Mouse (Mus musculus): ENCODE results near the gene Pmfbp1.
A peak's percentile ranks its signal among the peaks of the same experiment; 100 is the strongest.

Pmfbp1 gene

DNA sequence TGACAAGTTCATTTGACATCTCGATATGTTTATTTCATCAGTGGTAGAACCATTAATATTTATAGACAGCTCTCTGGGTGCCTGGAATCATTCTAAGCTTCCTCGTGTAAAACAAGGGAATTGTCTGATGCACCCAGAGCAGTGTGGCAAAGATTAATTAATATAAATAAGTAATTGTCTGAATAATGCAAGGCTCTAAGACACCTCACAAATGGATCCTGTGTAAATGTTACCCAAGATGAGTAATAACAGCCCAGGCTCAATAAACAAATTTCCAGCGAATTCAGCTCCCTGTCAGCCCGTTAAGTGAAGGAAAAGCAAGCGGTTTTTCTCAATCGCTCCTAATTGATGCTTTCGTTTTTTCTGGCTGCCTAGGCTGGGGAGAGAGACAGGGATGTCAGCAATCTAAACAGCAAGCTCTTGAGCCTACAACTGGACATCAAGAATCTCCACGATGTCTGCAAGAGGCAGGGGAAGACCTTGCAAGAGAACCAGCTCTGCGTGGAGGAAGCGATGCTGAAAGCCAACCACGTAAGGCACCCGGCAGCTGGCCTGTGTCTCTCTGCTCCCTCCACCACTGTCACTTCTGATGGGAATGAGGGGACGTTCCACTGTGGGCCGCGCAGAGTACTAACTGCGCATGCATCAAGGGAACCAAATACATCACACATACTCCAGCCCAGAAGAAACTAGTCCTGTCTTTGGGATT lies 5.3 kb downstream of the Pmfbp1 start:
- DNase-seq (ENCODE audit: low read depth): no peak

DNA sequence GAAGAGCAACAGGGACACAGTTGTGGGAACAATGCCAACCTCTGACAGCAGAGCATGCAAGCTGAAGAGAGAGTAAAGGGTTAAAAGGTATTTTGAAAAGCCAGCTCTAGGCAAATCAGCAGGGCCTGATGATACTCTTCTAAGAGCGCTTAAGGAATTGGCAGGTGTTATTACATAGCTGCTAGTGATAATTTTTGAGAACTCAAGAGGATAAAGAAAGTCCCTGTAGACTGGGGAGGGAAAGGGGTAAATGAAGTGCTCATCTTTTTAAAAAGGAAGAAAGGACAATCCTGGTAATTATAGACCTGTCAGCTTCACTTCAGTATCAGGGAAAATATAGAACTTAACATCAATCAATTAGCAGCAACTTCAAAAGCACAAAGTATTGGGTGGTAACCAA lies 9.7 kb downstream of the Pmfbp1 start:
- DNase-seq (ENCODE audit: low read depth): no peak

DNA sequence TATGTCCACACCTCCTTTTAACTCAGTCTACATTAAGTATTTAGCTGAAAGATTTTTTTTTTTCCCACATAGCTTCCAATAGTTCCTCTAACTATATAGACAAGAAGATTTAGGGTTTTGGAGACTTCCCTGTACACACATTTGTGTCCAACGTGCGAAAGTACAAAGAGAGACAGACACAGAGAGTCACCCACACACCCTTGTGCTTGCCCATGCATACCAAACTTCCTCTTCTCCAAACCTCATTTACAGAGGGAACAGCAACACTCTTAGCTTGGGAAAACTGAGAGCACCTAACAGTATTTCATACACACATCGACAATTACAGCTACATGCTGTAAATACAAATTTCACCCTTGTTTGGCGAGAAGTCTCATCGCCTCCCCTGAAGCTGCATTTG lies 11.7 kb downstream of the Pmfbp1 start:
- no peak for DNase-seq (ENCODE audit: low read depth)

DNA sequence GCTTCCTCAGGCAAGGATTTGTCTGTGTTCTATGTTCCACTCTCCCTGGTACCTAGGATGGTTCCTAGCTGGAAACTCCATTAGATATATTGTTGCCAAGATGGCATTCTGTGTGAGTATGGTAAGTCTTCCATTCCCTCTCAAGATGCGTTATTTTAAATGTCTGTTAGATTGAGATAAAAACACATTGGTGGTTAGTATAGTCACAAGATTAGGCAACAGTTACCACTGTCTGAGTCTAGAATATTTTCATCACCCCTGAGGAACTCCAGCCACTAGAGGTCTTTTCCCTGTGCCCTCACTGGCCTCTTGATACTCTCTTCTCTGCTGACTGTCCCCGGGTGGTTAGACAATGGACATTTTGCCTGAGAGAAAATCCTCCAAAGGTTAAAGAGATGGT lies 30.2 kb downstream of the Pmfbp1 start:
- no peak for DNase-seq (ENCODE audit: low read depth)

DNA sequence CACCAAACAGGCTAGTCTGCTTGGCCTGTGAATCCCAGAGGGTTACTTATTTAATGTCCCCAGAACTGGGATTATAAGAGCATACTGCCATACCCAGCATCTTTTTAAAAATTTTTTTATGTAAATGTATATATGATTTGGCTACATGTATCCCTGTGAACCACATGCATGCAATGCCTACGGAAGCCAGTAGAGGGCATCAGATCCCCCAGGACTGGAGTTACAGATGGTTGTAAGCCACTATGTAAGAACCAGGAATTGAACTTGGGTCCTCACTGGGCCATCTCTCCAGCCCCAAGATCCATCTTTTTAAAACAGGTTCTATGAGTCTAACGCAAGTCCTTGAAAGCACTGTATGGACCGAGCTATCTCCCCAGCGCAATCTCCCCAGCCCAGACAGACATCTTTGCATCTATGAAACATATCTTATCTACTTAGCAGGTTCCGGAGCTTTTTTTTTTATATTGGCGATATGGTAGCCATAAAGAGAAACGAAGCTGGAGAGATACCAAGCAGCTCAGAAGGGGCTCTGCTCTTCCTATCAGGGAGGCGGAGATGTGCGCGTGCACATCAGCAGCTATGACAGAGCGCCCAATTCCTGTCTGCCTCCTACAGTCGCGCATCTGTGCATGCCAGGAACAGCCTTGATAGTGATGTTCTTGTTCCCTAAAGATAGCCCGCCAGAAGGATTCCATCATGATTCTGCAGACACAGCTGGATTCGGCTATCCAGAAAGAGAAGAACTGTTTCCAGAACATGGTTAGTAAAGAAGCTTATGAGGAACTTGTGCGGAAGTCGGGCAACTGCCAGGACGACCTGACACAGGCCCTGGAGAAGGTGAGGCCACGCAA lies 41.5 kb downstream of the Pmfbp1 start:
- DNase-seq (ENCODE audit: low read depth): peak; percentile 47

DNA sequence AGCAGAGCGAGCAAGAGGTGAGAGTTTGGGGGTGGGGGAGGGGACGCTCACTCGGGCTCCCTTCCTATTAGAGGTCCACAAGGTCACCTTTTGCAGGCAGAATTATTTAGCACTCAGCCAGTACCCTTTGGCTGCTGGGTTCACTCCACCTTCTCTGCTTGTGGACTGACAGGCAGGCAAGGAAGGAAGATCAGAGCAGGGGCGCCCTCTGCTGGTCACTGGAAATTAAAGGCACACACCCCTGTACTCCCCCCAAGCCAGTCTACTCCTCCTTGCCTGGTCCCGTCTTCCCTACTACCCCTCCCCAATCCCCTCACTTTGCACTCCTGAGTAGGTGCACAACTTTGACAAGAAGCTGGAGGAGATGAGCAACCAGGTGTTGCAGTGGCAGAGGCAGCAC lies 42.9 kb downstream of the Pmfbp1 start:
- peak; percentile 59 for DNase-seq (ENCODE audit: low read depth)

DNA sequence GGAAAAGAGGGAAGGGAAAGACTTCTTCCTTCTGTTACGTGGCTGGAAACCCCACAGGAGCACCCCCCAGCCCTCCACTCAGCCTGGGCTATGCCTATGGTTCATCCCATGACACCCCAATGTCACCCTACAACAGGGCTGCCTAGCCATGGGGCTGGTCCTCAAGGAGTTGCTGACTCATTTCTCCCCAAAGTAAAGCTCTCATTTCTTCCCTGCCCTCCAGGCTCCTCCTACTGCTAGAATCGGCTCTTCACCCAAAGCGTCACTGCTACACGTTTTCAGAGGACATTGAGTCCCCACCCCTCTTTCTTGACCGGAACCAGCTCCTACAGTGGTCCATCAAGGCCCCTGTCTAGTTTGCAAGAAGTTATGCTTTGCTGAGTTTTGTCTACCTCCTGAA lies 48.3 kb downstream of the Pmfbp1 start:
- no peak for DNase-seq (ENCODE audit: low read depth)

DNA sequence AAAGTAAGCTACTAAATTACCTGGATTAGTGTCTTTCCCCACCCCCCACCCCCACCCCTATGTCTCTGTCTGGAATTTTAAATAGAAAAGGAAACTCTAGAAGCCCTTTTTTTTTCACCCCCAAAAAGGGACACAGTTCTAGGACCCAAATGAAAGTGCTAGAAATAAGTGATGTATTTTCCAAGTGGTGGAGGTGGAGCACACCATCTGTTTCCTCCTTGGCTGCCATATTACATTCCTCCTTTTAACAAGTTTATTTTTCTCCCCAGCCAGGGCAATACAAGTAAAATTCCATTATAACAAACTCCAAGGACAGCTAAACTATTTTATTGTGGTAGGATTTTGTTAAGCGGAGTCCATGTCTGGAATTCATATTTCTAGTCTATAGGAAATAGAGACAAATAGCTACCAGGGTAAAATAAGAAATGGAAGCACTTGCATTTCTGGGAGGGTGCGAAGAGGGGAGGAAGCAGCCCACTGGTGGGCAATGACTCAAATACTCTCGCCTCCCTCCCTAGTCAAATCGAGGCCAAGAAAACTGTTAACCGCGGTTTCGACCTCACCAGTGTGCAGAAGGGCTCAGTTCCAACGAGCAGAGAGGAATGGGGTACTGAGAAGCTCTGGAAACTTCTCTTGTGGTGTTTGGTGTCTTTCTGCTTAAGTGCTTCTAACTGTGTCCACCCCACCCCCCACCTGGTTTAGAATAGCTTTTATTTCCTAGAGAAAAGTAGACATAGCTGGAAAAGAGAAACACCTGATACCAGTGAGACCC lies 49.1 kb downstream of the Pmfbp1 start:
- DNase-seq (ENCODE audit: low read depth): no peak

DNA sequence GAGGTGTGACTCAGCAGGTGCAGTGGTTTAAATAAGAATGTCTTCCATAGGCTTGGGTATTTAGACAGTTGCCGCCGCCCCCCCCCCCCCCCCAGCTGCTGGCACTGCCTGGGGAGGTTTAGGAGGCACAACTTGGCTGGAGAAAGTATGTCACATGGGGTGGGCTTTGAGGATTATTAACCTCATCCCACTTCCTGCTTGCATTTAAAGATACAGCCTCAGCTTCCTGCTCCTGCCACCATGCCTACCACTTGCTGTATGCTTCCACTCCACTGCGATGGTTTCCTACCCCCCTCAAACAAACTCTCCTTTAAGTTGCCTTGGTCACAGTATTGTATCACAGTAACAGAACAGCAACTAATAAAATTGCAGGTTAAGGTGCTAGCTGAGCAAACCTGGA lies 50.2 kb downstream of the Pmfbp1 start:
- DNase-seq (ENCODE audit: low read depth): no peak

DNA sequence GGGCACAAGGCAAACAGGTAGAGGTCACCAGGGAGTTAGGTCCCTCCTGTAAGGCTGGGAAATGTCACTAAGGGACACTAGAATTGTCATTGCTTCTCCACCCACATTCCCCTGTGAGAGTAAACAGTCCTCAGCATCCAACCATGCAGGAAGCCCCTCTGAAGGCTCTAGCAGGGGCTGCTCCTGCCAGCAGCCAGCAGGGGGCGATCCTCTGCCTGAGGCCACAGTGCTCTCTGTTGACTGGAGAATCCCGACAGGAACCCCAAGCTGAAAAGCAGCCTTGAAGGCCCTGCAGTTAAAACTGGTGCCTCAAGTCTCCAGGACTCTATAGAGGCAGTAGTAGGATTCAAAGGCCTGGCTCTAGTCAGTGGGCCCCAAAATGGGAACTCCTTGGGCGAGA lies 57.8 kb downstream of the Pmfbp1 start:
- peak; percentile 25 for DNase-seq (ENCODE audit: low read depth)

GRCm38 (mm10) chr8:109563881-109564280 lies 70.1 kb downstream of the Pmfbp1 start:
- DNase-seq (ENCODE audit: low read depth): no peak

DNA sequence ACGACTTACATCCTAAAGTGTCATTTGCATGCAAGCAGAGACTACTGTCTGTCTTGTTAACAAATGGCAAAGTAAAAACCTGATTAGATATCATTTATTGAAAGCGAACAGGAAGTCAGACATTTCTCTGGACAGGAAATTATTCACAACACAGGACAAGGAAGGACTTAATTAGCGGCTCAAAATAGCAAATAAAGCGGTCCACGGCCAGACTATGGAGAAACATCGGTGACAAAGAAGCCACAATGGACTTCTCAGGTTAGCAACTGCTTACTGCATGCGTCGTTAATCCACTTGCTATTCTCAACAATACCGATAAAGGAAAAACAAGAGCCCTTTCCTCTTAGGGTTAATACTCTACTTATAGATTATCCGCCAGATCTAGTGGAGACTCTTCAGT lies 70.9 kb downstream of the Pmfbp1 start:
- no peak for DNase-seq (ENCODE audit: low read depth)

GRCm38 (mm10) chr8:109565498-109566333 lies 71.9 kb downstream of the Pmfbp1 start, which contains the start of the genes Dhx38 and Txnl4b:
Gene Dhx38 (minus strand): TSS chr8:109565861.
Gene Txnl4b (plus strand): TSS chr8:109565892.
- peak; percentile 100 for DNase-seq (ENCODE audit: low read depth)

GRCm38 (mm10) chr8:109571139-109571538 lies 77.3 kb downstream of the Pmfbp1 start:
- no peak for DNase-seq (ENCODE audit: low read depth)

DNA sequence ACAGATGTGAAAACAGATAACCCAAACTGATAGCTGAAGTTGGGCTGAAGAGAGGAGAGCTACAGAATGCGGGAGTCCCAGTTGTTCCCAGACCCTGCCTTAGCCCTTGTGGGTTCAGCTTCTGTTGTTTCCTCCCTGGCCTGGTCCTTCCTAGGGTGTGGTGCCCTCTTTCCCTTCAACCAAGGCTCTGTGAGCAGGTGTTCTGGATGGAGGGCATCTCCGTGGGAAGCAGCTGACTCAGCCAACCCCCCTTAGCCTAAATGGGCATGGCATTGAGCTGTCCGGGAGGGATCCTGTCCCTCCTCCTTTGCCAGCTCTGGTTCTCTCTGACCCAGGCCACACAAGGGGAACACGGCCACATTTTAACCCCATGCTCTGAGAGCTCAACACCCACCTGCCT lies 82.5 kb downstream of the Pmfbp1 start:
- DNase-seq (ENCODE audit: low read depth): no peak

GRCm38 (mm10) chr8:109578900-109579301 lies 85.1 kb downstream of the Pmfbp1 start, which contains the start of gene Hp:
Gene Hp (minus strand): TSS chr8:109579172.
- no peak for DNase-seq (ENCODE audit: low read depth)

DNA sequence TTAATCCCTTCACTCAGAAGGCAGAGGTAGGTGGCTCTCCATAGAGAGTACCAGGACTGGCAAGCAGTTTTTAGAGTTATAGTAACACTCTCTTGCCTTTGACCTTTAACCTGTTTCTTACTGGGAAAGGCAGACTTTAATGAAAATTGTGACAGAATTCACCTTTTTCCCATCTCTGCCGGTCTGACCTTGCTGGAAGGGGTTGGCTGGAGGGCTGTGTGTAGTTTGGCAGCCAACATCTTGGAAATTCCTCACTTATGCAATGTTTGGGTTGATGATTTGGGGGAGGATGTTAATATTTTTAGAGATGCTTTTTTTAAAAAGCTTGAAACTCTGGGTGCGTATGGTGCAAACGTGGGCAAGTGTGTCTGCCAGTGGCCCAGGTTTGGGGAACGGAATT lies 90.5 kb downstream of the Pmfbp1 start:
- DNase-seq (ENCODE audit: low read depth): no peak

- DNase-seq (ENCODE audit: low read depth): no peak
These were observed 91.0 kb downstream of the Pmfbp1 start for GRCm38 (mm10) chr8:109584830-109585229.

DNA sequence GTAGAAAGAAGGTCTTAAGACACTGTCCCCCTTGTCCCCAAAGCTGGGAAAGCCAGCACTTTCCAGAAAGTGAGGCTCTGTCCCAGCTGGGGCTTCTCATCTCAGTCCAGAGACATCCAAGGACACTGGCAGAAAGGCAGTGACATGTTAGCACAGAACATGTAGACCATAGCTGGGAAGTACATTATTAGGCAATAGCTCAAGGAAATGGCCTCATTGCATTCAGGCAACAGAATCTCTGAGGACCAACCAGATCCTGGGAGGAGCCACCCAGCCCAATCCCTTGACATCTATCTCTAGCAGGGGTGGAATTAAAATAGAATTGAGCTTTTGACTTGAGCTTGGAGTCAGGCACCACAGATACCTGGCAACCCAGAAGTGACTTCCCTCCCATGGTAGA lies 91.8 kb downstream of the Pmfbp1 start:
- no peak for DNase-seq (ENCODE audit: low read depth)

DNA sequence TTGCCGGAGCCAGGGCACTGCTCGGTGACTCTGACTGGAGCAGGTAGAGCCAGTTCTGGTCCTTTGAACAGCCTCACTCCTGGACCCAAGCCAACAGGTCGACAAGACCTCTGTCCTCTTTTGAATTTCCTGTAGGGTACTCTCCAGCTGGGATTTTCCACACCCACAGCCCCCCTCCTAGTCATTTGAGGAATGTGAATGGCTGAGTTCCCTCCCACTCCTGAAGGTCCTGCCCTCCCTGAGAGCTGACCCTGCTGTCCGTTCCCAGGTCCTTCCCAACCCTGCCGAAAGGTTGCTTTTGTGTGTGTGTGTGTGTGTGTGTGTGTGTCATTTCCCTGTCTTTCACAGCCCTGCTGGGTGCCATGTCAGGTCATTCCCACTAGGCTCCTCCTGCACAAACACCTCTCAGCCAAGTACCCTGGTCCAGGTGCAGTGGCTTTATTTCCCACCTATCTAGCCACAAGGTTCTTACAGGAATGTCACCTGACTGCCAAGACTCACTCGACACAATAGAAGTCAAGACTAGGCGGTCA lies 93.2 kb downstream of the Pmfbp1 start:
- DNase-seq (ENCODE audit: low read depth): no peak

- DNase-seq (ENCODE audit: low read depth): no peak
These were observed 97.1 kb downstream of the Pmfbp1 start for GRCm38 (mm10) chr8:109590901-109591300.
